Mouse (Mus musculus): ENCODE measurements around the gene Mfn2. TPM values are rescaled to one million over a fixed set of nuclear protein-coding genes. Genes with fewer than 3 reads are reported as not detected.
"Not testable (repeated sequence)": the region's sequence is repeated elsewhere in the genome, so short reads cannot be mapped to it uniquely, and the experiment has no call there.

The Mfn2 gene
- total RNA-seq, 1 experiment = 18.6 TPM

- no peak for DNase-seq (ENCODE audit: low read depth, low spot score)
- H3K4me1 ChIP-seq (ENCODE audit: control insufficient read depth in 2 of 2, insufficient read depth in 2 of 2, low read length in 2 of 2, poor library complexity in 1 of 2) = no peaks in the 10 kb centered on the region
- peaks cover 8% of the 10 kb centered on the region; the same call in 1 of the 2 replicates for H3K9me3 ChIP-seq (ENCODE audit: control insufficient read depth, insufficient read depth, low read depth, low read length)
- in situ Hi-C loops (cut with MboI; ENCODE audit: low sequenced_read_pairs in 2 of 2, unreplicated experiment in 2 of 2) = no loop called here
- peaks cover 20% of the 10 kb centered on the region for H3K36me3 ChIP-seq (ENCODE audit: control insufficient read depth, insufficient read depth, low read length, poor library complexity, severe bottlenecking)
- no peak; the same call in 1 of the 2 replicates for TF ChIP-seq HCFC1 (IDR thresholded peaks at IDR 0.05; ENCODE audit: borderline replicate concordance, insufficient read depth, low read length)
- no peak for TF ChIP-seq ZC3H11A (IDR thresholded peaks at IDR 0.05; ENCODE audit: borderline replicate concordance, low read depth, low read length)
- TF ChIP-seq ZNF384 (IDR thresholded peaks at IDR 0.05; ENCODE audit: low read depth, low read length) = no peak
- no peak for TF ChIP-seq CHD2 (IDR thresholded peaks at IDR 0.05; ENCODE audit: low read depth, low read length)
- TF ChIP-seq MAFK (IDR thresholded peaks at IDR 0.05; ENCODE audit: insufficient read depth, low read depth, low read length) = no peak
- H3K4me3 ChIP-seq (ENCODE audit: insufficient read depth in 1 of 2, low read depth in 1 of 2, low read length in 2 of 2, poor library complexity in 1 of 2, severe bottlenecking in 1 of 2) = peak overlapping the region; percentile 75
- H3K27ac ChIP-seq (ENCODE audit: insufficient read depth, low read depth, low read length, poor library complexity, severe bottlenecking) = no peak overlapping the region
- H3K9ac ChIP-seq (ENCODE audit: insufficient read depth, low read depth, low read length, poor library complexity, severe bottlenecking) = peak overlapping the region; percentile 76
Observed at GRCm38 (mm10) chr4:147867563-147868449, 36.7 kb downstream of the Mfn2 start.

GRCm38 (mm10) chr4:147866793-147867192 is 37.7 kb downstream of the Mfn2 start:
- in situ Hi-C loops (cut with MboI; ENCODE audit: low sequenced_read_pairs in 2 of 2, unreplicated experiment in 2 of 2); H3K9me3 ChIP-seq (ENCODE audit: control insufficient read depth, insufficient read depth, low read depth, low read length); H3K4me3 ChIP-seq (ENCODE audit: insufficient read depth in 1 of 2, low read depth in 1 of 2, low read length in 2 of 2, poor library complexity in 1 of 2, severe bottlenecking in 1 of 2); H3K27ac ChIP-seq (ENCODE audit: insufficient read depth, low read depth, low read length, poor library complexity, severe bottlenecking); H3K9ac ChIP-seq (ENCODE audit: insufficient read depth, low read depth, low read length, poor library complexity, severe bottlenecking); H3K4me1 ChIP-seq (ENCODE audit: control insufficient read depth in 2 of 2, insufficient read depth in 2 of 2, low read length in 2 of 2, poor library complexity in 1 of 2); DNase-seq (ENCODE audit: low read depth, low spot score): not testable (repeated sequence)
- peaks cover 14% of the 10 kb centered on the region; the same call in 1 of the 2 replicates for H3K36me3 ChIP-seq (ENCODE audit: control insufficient read depth, insufficient read depth, low read length, poor library complexity, severe bottlenecking)

DNA sequence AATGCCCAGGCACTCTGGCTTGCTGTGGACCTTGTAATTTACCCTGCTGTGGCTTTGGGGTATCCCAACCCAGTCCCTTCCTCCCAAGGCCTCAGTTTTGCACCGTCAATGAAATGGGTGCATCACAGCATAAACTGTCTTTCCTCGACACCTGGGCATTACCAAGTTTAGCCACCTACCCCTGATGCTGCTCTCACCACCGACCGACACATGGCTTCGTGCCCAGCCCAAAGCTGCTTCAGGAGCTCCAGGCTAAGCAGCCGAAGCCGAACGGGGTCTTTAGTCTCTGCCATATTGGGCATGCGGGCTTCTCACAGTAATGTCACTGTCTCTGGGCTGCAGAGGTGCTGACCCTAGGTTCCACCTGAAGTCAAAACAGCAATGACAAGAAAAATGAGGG is 38.4 kb downstream of the Mfn2 start:
- Histone ChIP-seq H3K4me3 (ENCODE audit: insufficient read depth in 1 of 2, low read depth in 1 of 2, low read length in 2 of 2, poor library complexity in 1 of 2, severe bottlenecking in 1 of 2) (no peak overlapping the region), H3K4me1 (ENCODE audit: control insufficient read depth in 2 of 2, insufficient read depth in 2 of 2, low read length in 2 of 2, poor library complexity in 1 of 2) (no peaks in the 10 kb centered on the region), H3K9ac (ENCODE audit: insufficient read depth, low read depth, low read length, poor library complexity, severe bottlenecking) (no peak overlapping the region), H3K27ac (ENCODE audit: insufficient read depth, low read depth, low read length, poor library complexity, severe bottlenecking) (no peak overlapping the region), H3K36me3 (ENCODE audit: control insufficient read depth, insufficient read depth, low read length, poor library complexity, severe bottlenecking) (peaks cover 14% of the 10 kb centered on the region; the same call in 1 of the 2 replicates), H3K9me3 (ENCODE audit: control insufficient read depth, insufficient read depth, low read depth, low read length) (peaks cover 2% of the 10 kb centered on the region; the same call in 1 of the 2 replicates)
- DNase-seq (ENCODE audit: low read depth, low spot score) = no peak
- TF ChIP-seq HCFC1 (IDR thresholded peaks at IDR 0.05; ENCODE audit: borderline replicate concordance, insufficient read depth, low read length) (no peak), ZC3H11A (IDR thresholded peaks at IDR 0.05; ENCODE audit: borderline replicate concordance, low read depth, low read length) (no peak), ZNF384 (IDR thresholded peaks at IDR 0.05; ENCODE audit: low read depth, low read length) (no peak), CHD2 (IDR thresholded peaks at IDR 0.05; ENCODE audit: low read depth, low read length) (no peak), MAFK (IDR thresholded peaks at IDR 0.05; ENCODE audit: insufficient read depth, low read depth, low read length) (no peak)
- in situ Hi-C loops (cut with MboI; ENCODE audit: low sequenced_read_pairs in 2 of 2, unreplicated experiment in 2 of 2) = no loop called here

- no peak for DNase-seq (ENCODE audit: low read depth, low spot score)
- Histone ChIP-seq H3K9ac (ENCODE audit: insufficient read depth, low read depth, low read length, poor library complexity, severe bottlenecking) (no peak overlapping the region), H3K9me3 (ENCODE audit: control insufficient read depth, insufficient read depth, low read depth, low read length) (peaks cover 2% of the 10 kb centered on the region; the same call in 1 of the 2 replicates), H3K36me3 (ENCODE audit: control insufficient read depth, insufficient read depth, low read length, poor library complexity, severe bottlenecking) (peaks cover 14% of the 10 kb centered on the region; the same call in 1 of the 2 replicates), H3K27ac (ENCODE audit: insufficient read depth, low read depth, low read length, poor library complexity, severe bottlenecking) (no peak overlapping the region), H3K4me1 (ENCODE audit: control insufficient read depth in 2 of 2, insufficient read depth in 2 of 2, low read length in 2 of 2, poor library complexity in 1 of 2) (no peaks in the 10 kb centered on the region), H3K4me3 (ENCODE audit: insufficient read depth in 1 of 2, low read depth in 1 of 2, low read length in 2 of 2, poor library complexity in 1 of 2, severe bottlenecking in 1 of 2) (no peak overlapping the region)
- no peak for TF ChIP-seq ZNF384 (IDR thresholded peaks at IDR 0.05; ENCODE audit: low read depth, low read length)
- no peak for TF ChIP-seq HCFC1 (IDR thresholded peaks at IDR 0.05; ENCODE audit: borderline replicate concordance, insufficient read depth, low read length)
- TF ChIP-seq ZC3H11A (IDR thresholded peaks at IDR 0.05; ENCODE audit: borderline replicate concordance, low read depth, low read length) = no peak
- no peak for TF ChIP-seq MAFK (IDR thresholded peaks at IDR 0.05; ENCODE audit: insufficient read depth, low read depth, low read length)
- no peak for TF ChIP-seq CHD2 (IDR thresholded peaks at IDR 0.05; ENCODE audit: low read depth, low read length)
- in situ Hi-C loops (cut with MboI; ENCODE audit: low sequenced_read_pairs in 2 of 2, unreplicated experiment in 2 of 2) = no loop called here
Observed at GRCm38 (mm10) chr4:147865651-147866050, 38.9 kb downstream of the Mfn2 start.
